Mouse (Mus musculus) liver, adult 2 months (tissue): ENCODE measurements around the gene Cela1.

Experiments
- CTCF ChIP-seq: fragments of 200-500 bp; IDR thresholded peaks from 2 replicates; pipeline ENCODE4 v1.5.1; 2011; ENCODE audit warnings: low read depth, low read length, control low read depth
- POLR2A ChIP-seq: fragments of 200-500 bp; IDR thresholded peaks from 2 replicates; pipeline ENCODE4 v1.6.1; 2011; ENCODE audit warnings: low read length, control low read depth; ENCODE audit not compliant: insufficient read depth; ENCODE audit errors: extremely low read depth

- no peak for TF ChIP-seq POLR2A
- TF ChIP-seq CTCF = no peak
These were observed 13.4 kb upstream of the Cela1 start for GRCm38 (mm10) chr15:100701108-100701507.
